Mouse (Mus musculus) frontal cortex, postnatal 14 days (tissue): ENCODE measurements at regions not wholly inside any gene's neighbourhood (a gene's known extent, or its start where the extent isn't known, plus 50 kb on each side); places are given as distances from the start of the nearest gene placed in this dataset.
A peak's percentile ranks its signal among the peaks of the same experiment; 100 is the strongest.

Source experiments
- DNase-seq, 2 experiments: peaks; one replicate each; pipeline ENCODE4 v3.0.0; 2022; ENCODE audit warnings: low spot score in 2 of 2

GRCm38 (mm10) chr3:148658368-148658767, 332.0 kb downstream of the Adgrl2 start:
- no peak for DNase-seq

DNA sequence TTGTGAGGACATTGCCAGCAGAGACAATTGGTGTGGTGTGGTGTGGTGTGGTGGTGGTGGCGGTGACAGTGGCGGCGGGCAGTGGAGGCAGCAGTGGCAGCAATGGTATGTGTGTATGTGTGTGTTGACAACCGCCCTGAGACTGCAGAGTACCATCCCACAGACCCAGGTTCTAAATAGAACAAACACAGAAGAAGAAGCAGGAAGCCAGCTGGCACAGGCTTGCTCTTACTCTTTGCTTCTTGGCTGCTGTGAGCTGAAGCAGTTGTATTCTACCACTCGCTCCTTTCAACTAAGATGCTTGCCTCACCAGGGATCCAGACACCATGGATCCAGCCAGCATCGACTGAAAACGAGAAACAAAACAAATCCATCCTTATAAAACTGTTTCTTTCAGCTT, 334.2 kb downstream of the Adgrl2 start:
- DNase-seq = peak in 1 of 2 experiments; percentile 25

GRCm38 (mm10) chr3:148650241-148650640, 340.1 kb downstream of the Adgrl2 start:
- no peak for DNase-seq

GRCm38 (mm10) chr3:148644924-148645323, 345.4 kb downstream of the Adgrl2 start:
- no peak for DNase-seq

DNA sequence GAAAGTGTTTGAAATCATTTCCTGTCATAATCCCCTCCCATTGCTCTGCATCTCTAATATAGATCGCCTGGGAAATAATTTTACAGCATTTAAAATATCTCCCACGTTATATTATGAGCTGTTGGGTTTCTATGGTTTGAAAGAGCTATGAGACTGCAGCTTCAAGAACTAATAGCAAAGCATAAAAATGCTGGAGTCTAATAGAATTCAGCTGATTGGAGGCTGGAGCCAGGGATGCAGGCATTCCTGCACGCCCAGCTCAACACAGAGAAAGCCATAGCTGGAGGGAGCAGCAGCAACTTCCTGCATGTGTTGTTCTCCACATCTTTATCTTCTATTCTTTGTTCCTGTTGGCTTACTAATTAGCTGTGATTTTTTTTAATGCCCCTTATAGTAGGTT, 348.8 kb downstream of the Adgrl2 start:
- DNase-seq = no peak

DNA sequence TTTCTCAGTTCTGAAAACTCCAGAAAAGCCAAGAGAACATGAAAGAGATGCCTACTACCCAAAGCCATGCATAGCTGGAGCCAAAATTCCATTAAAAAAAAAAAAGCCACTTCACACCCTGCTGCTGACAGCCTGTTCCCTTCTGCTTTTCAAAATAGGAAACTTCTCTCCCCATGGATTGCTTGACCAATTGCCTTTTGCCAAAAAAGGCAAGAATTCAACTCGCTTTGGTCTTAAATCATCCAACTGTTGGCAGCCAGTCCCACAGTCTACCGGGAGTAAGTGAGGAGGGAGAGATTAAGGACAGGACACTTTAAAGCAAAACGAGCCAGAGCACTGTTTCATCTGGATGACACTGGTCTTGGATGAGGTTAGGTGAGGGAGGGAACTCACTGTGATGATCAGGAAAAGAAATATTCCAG, 349.7 kb downstream of the Adgrl2 start:
- no peak for DNase-seq

DNA sequence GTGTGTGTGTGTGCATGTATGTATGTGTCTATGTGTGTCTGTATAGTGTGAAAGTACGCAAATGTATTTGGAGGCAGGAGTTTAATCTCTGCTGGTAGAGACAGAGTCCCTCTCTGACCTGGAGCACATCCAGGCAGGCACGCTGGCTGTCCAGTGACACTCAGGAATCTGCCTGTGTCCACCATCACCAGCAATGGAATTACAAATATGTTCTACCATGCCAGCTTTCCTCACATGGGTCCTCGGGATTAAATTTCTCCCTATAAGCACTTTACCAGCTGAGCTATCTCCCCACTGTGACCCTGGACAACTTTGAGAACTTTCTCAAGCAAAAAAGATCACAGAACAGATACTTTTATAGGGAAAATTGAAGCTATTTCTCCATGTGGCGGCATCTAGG, 355.3 kb downstream of the Adgrl2 start:
- DNase-seq = no peak

GRCm38 (mm10) chr3:148634352-148634751, 356.0 kb downstream of the Adgrl2 start:
- DNase-seq = no peak

DNA sequence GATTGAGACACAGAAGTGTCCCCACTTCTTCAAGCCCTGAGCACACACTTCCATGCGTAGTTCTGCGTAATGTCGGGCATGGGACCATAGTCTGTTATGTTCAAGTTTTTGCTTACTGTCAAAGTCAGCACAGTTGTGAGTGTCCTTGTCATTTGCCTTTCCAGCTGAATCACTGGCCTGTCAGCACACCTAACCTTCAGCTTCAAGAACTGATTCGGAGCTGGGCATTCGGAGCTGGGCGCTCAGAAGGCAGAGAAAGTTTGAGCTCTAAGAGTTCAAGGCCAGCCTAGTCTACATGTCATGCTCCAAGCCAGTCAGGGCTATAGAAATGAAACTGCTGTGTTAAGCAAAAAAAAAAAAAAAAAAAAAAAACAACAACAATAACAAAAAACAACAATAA, 357.1 kb downstream of the Adgrl2 start:
- DNase-seq = no peak

GRCm38 (mm10) chr3:148632449-148632848, 357.9 kb downstream of the Adgrl2 start:
- DNase-seq = no peak

DNA sequence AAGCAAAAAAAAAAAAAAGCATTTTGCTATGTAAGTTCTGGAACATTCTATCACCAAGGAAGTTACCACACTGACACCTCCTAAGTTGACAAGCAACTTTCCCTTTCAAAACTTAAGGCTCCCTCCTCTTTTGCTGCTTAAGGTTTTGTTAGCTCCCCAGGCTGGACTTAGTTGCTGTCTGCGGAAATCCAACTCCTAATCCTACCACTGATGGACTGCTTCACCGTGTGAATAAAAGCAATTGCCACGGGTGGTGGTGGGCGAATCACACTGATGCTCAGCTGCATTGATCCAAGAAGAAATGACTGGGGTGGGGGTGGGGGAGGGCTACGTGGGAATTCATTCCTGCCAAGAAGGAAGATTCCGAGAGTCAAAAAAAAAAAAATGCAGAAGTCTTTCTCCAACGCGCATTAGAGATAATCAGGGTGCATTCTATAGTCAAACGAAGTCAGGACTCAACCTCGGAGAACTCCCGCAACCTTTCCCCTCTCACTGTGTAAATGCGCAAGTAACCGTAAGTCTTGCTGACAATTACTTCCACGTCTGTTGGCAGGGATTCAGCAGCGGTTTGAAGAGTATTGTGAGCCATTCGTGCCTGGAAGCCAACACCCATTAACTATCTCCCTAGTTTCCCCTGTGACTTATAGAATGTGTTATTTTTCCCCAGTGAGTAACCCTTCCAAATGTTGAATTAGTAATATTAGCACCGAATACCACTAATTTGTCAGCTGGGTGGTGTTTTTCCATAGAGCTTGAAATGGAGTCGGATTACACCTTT, 358.8 kb downstream of the Adgrl2 start:
- DNase-seq = no peak

- no peak for DNase-seq
Observed at GRCm38 (mm10) chr3:148630865-148631264, 359.5 kb downstream of the Adgrl2 start.

DNA sequence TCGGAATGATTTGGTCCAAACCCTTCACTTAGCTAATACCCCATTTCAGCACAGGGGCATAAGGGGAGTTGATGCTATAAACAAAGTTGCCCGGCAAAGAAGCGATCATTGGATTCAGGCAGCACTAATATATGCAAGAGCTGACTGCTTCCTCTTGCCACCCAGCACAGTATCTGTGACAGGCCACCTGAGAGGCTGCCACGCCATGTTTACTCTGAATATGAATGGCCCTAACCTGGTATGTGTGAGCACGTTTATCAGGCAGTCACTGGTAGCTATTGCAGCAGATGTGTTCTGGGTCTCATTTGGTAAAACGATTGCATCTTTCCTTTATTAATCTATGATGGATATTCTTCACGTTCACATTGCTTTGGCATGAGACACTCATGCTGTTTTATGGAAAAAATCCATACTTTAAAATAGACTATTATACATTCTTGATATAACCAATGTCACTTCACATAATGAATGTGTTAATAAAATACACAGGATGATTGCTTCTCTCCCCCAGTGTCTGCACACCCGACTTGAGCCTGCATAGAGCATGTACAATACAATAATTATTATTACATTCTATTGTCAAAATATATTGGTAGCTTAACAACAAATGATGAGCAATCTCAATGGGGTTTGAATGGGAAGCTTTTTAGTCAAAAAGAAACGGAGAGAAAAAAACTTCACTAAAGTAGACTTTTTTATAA, 375.2 kb downstream of the Adgrl2 start:
- DNase-seq = no peak

GRCm38 (mm10) chr3:148613443-148613842, 376.9 kb downstream of the Adgrl2 start:
- no peak for DNase-seq

GRCm38 (mm10) chr3:148603276-148603675, 387.1 kb downstream of the Adgrl2 start:
- DNase-seq = no peak

- no peak for DNase-seq
Observed at GRCm38 (mm10) chr3:148602730-148603255, 387.6 kb downstream of the Adgrl2 start.

GRCm38 (mm10) chr3:148595561-148595960, 394.8 kb downstream of the Adgrl2 start:
- DNase-seq = no peak

DNA sequence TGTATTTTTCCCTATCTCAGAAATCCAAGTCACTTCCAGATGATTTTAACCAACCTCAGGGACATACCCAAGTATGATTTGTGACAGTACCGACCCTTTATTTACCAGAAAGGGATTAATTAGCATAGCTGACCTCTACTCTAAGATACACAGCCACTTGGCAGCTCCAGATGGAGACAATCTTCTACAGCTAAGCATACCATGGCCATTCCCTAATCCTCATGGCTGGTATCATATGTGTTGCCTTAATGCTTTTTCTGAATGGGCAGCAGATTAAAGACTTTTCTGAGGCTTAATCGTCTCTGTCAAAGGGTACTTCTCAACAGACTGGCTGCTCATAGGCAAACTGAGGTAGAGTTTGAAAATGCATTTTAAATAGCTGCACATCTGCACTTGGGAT, 400.8 kb downstream of the Adgrl2 start:
- DNase-seq = no peak

DNA sequence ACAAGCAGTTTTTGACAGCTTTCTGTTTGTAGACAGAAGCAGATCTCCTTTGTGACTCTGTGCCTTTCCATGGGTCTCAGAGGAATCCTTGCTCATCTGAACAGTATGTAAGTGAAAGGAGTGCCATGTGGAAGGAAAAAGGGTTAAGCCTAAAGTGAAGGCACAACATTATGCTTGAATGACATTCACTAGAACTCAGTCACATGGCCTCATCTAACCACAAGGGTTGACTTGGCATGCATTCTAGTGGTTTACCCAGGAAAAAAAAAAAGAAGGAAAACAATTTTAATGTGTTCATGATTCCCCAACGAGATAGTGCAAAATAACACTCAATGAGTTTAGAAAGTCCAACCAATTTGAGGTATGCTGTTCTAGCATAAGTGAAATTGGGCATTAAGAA, 414.6 kb downstream of the Adgrl2 start:
- DNase-seq = no peak

DNA sequence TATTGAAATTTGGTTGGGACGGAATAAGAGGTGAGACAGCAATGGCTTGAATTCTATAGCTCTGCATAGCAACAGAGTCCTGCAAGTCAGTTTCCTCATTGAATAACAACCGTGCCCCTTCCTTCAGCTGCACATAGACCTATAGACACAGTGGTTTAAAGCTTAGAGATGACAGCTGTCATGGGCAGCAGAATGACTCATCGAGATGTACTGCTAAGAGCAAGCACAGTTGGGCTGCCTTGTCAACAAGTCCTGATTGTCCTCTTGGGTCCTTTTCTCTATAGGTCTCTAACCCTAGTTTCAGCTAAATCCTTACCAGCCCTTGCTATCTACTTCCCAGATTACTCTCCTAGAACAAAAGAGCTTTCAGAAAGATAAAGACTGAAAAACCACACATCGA, 417.9 kb downstream of the Adgrl2 start:
- DNase-seq = no peak

DNA sequence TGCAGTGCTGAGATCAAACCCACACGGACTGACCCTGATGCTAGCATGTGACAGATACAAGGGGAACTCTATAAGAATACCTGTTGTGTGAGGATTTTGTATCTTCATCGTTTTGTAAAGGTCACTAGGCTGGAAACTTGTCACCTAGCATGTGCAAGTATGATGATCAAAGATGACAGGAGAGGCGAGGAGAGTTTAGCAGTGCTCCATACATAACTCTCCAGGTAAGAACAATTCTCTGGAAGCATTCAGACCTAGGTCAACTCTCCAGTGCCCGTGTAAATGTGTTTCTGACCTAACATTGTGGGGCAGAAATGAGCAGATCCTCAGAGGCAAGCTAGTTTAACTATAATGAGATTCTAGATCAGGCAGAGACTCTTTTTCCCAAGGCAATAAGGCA, 425.6 kb downstream of the Adgrl2 start:
- no peak for DNase-seq

DNA sequence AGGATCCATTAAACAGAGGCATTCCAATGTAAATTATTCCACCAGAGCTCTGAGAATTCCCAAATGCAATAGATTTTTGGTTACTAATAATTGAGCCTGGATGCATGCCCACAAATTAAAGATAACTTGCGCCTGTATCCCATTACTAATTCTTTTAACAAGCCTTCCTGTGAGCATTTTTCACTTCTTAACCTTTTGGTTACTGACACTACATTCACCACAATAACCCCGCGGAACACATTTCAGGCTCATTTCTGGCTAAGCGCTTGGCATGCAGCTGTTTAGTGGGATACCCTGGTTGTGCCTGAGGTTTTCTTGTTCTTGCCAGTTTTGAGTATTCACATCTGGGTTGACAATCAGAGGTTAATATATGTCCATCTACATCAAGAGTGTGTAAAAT, 429.1 kb downstream of the Adgrl2 start:
- no peak for DNase-seq
